ENCODE assay signal across 8 mouse cellular contexts in the genomic region with DNA sequence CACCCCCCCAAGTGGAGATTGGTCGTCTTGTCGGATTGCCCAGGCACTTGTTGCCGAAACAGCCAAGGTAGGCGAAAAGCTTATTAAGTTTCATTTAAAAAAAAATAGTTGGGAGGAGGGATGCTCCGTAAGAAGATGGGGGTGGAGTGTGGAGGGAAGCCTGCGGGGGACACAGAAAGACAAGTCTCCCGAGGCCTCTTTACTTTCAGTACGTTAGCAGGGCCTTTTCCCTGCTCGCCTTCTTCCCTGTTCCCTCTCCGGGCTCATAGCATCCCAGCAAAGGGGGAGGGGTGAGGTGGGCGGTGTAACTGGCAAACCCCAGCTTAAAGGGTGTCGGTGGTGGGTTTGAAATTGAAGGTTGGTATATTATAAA.
DNase-seq lines count a peak whose midpoint lies in the region; ATAC-seq and TF ChIP-seq lines count a peak whose summit lies in the region.

No protein-coding gene starts in this region.

- no peaks in the 10 kb centered on the region for H3K36me3 ChIP-seq in heart, embryonic 11.5 days (ENCODE audit: control insufficient read depth, insufficient read depth, low read length)
- no peaks in the 10 kb centered on the region for H3K36me3 ChIP-seq in midbrain, embryonic 16.5 days (ENCODE audit: control insufficient read depth, insufficient read depth, low read length)

- H3K4me1 ChIP-seq in lung, adult 2 months (ENCODE audit: control insufficient read depth, insufficient read depth, low read length): peaks cover 13% of the 10 kb centered on the region
- no peaks in the 10 kb centered on the region for H3K4me1 ChIP-seq in brown adipose tissue, adult 24 weeks (ENCODE audit: control insufficient read depth, insufficient read depth, insufficient read length, low read length)
- H3K4me1 ChIP-seq in heart, embryonic 11.5 days (ENCODE audit: control insufficient read depth, insufficient read depth, low read length): peaks cover 21% of the 10 kb centered on the region
- peaks cover 40% of the 10 kb centered on the region for H3K4me1 ChIP-seq in midbrain, embryonic 16.5 days (ENCODE audit: control insufficient read depth, insufficient read depth, low read length)

- no peak overlapping the region for H3K27ac ChIP-seq in brown adipose tissue, adult 24 weeks (replicated peaks; ENCODE audit: low read depth, low read length)
- H3K27ac ChIP-seq in heart, embryonic 11.5 days (ENCODE audit: low read depth, low read length): peak overlapping the region; percentile 91
- H3K27ac ChIP-seq in midbrain, embryonic 16.5 days (ENCODE audit: low read length): peak overlapping the region; percentile 97

- no peaks in the 10 kb centered on the region for H3K27me3 ChIP-seq in heart, embryonic 11.5 days (ENCODE audit: control insufficient read depth, insufficient read depth, low read length)
- H3K27me3 ChIP-seq in midbrain, embryonic 16.5 days (ENCODE audit: control insufficient read depth, insufficient read depth, low read depth, low read length): no peaks in the 10 kb centered on the region

- peak overlapping the region; percentile 77 for H3K9ac ChIP-seq in heart, embryonic 11.5 days (ENCODE audit: low read depth, low read length)
- peak overlapping the region; percentile 76 for H3K9ac ChIP-seq in midbrain, embryonic 16.5 days (ENCODE audit: low read depth, low read length)

- peak; percentile 20 for DNase-seq in lung, adult 2 months
- DNase-seq in lung, adult 18-20 months: no peak
- DNase-seq in kidney, postnatal 10 days: peak; percentile 61
- DNase-seq in yolk sac, embryonic 10.5 days (ENCODE audit: low spot score): peak; percentile 19
- no peak for DNase-seq in spleen, postnatal 14 days (ENCODE audit: low spot score in 2 of 2)

- peak overlapping the region; percentile 74 for H3K4me2 ChIP-seq in heart, embryonic 11.5 days
- peak overlapping the region; percentile 82 for H3K4me2 ChIP-seq in midbrain, embryonic 16.5 days (ENCODE audit: low read length)

- peak overlapping the region; percentile 57 for H3K4me3 ChIP-seq in lung, adult 2 months (replicated peaks; ENCODE audit: extremely low read depth, low read depth, low read length)
- H3K4me3 ChIP-seq in brown adipose tissue, adult 24 weeks (ENCODE audit: insufficient read depth, low read depth, low read length): peak overlapping the region; percentile 67
- peak overlapping the region; percentile 69 for H3K4me3 ChIP-seq in heart, embryonic 11.5 days (ENCODE audit: low read depth, low read length)
- peak overlapping the region; percentile 51 for H3K4me3 ChIP-seq in midbrain, embryonic 16.5 days (ENCODE audit: low read depth, low read length)

- H3K9me3 ChIP-seq in heart, embryonic 11.5 days (replicated peaks; ENCODE audit: control insufficient read depth, low read length): no peaks in the 10 kb centered on the region
- H3K9me3 ChIP-seq in midbrain, embryonic 16.5 days (replicated peaks; ENCODE audit: control insufficient read depth, low read length, poor library complexity, severe bottlenecking): no peaks in the 10 kb centered on the region

- no peak for TF ChIP-seq POLR2A in lung, adult 2 months (IDR thresholded peaks at IDR 0.05; ENCODE audit: borderline replicate concordance, extremely low read depth, low read depth, low read length)

- ATAC-seq in heart, embryonic 11.5 days (replicated peaks; ENCODE audit: insufficient number of reproducible peaks, low FRiP score, low TSS enrichment): no peak
- ATAC-seq in midbrain, embryonic 16.5 days: no peak

- 1% methylated on average over 12 of the region's 12 CpGs for WGBS in lung, adult 2 months
- under 1% methylated on average over 12 of the region's 12 CpGs for WGBS in heart, embryonic 11.5 days (ENCODE audit: insufficient replicate concordance)
- WGBS in midbrain, embryonic 16.5 days: under 1% methylated on average over 12 of the region's 12 CpGs

- no peak for TF ChIP-seq CTCF in lung, adult 2 months (IDR thresholded peaks at IDR 0.05; ENCODE audit: insufficient read depth, low read length)

Comparison
In these comparisons a context has a peak if more than half of its experiments do, and no peak if none do; other contexts are left out.
1. DNase-seq: peak in lung, adult 2 months (single experiment), kidney, postnatal 10 days (single experiment) and yolk sac, embryonic 10.5 days (single experiment); none in lung, adult 18-20 months (0 of 2) and spleen, postnatal 14 days (0 of 2).
2. Peak in every context shown above with its lines, with median percentiles within 50 percentile points of each other: H3K4me3 ChIP-seq.